Mouse (Mus musculus): ENCODE measurements around the gene Elmo1. TPM values are rescaled to one million over a fixed set of nuclear protein-coding genes. Genes with fewer than 3 reads are reported as not detected.

Elmo1 gene
- total and polyA plus RNA-seq, 3 experiments: 23.1 to 50.2 (median 32.2) TPM

- Histone ChIP-seq H3K27me3 (replicated peaks) (no peaks in the 10 kb centered on the region), H3K27ac (ENCODE audit: insufficient read depth, low read depth) (no peak overlapping the region), H3K9ac (ENCODE audit: insufficient read depth, low read depth) (no peak overlapping the region), H3K4me3 (replicated peaks in 1 of 3; ENCODE audit: low read depth in 2 of 3, low read length in 2 of 3, poor library complexity in 1 of 3) (no peak overlapping the region), H3K4me1 (ENCODE audit: control insufficient read depth in 1 of 2, insufficient read depth in 2 of 2) (peaks cover 0 to 16% of the 10 kb centered on the region in 2 experiments; a peak in 2 of 4 replicates), H3K4me2 (ENCODE audit: insufficient read depth, low read depth, poor library complexity, severe bottlenecking) (no peak overlapping the region), H3K9me3 (replicated peaks; ENCODE audit: low read length) (peaks cover 19% of the 10 kb centered on the region), H3K36me3 (replicated peaks in 1 of 2; ENCODE audit: control insufficient read depth in 1 of 2, insufficient read depth in 1 of 2, low read length in 1 of 2) (peaks cover 30 to 68% of the 10 kb centered on the region in 2 experiments), H3K79me2 (replicated peaks; ENCODE audit: control insufficient read depth, extremely low read depth, insufficient read depth, poor library complexity, severe bottlenecking) (no peaks in the 10 kb centered on the region)
- dilution Hi-C loops (cut with MboI; ENCODE audit: extremely low pct_ligation_motif_present, extremely low pct_unique_long_range_greater_than_20kb, low sequenced_read_pairs) (no loop called here), in situ Hi-C loops (cut with MboI; ENCODE audit: low pct_ligation_motif_present, low pct_unique_long_range_greater_than_20kb, low sequenced_read_pairs) (no loop called here)
- no peak for DNase-seq (ENCODE audit: extremely low read depth)
- TF ChIP-seq IRF4 (IDR thresholded peaks at IDR 0.05; ENCODE audit: low read depth, low read length) (no peak), USF2 (conservative IDR thresholded peaks at IDR 0.05; ENCODE audit: low read depth, low read length) (no peak), ZC3H11A (IDR thresholded peaks at IDR 0.05; ENCODE audit: low read depth, low read length) (no peak)
Measured at GRCm38 (mm10) chr13:20362541-20362940, 272.1 kb downstream of the Elmo1 start.

- dilution Hi-C loops (cut with MboI; ENCODE audit: extremely low pct_ligation_motif_present, extremely low pct_unique_long_range_greater_than_20kb, low sequenced_read_pairs): no loop called here
- in situ Hi-C loops (cut with MboI; ENCODE audit: low pct_ligation_motif_present, low pct_unique_long_range_greater_than_20kb, low sequenced_read_pairs): no loop called here
- no peak for DNase-seq (ENCODE audit: extremely low read depth)
Measured at GRCm38 (mm10) chr13:20365828-20366593, 275.6 kb downstream of the Elmo1 start.

GRCm38 (mm10) chr13:20370036-20370802 is 279.8 kb downstream of the Elmo1 start:
- H3K9me3 ChIP-seq (replicated peaks; ENCODE audit: low read length): no peaks in the 10 kb centered on the region
- no peak for DNase-seq (ENCODE audit: extremely low read depth)
- H3K9ac ChIP-seq (ENCODE audit: insufficient read depth, low read depth): no peak overlapping the region
- in situ Hi-C loops (cut with MboI; ENCODE audit: low pct_ligation_motif_present, low pct_unique_long_range_greater_than_20kb, low sequenced_read_pairs): no loop called here
- dilution Hi-C loops (cut with MboI; ENCODE audit: extremely low pct_ligation_motif_present, extremely low pct_unique_long_range_greater_than_20kb, low sequenced_read_pairs): no loop called here
- no peak overlapping the region for H3K4me3 ChIP-seq (replicated peaks in 1 of 3; ENCODE audit: low read depth in 2 of 3, low read length in 2 of 3, poor library complexity in 1 of 3)
- H3K36me3 ChIP-seq (replicated peaks in 1 of 2; ENCODE audit: control insufficient read depth in 1 of 2, insufficient read depth in 1 of 2, low read length in 1 of 2): peaks cover 15 to 65% of the 10 kb centered on the region in 2 experiments
- H3K79me2 ChIP-seq (replicated peaks; ENCODE audit: control insufficient read depth, extremely low read depth, insufficient read depth, poor library complexity, severe bottlenecking): no peaks in the 10 kb centered on the region; the same call in 1 of the 2 replicates
- peaks cover 15 to 52% of the 10 kb centered on the region in 2 experiments for H3K4me1 ChIP-seq (ENCODE audit: control insufficient read depth in 1 of 2, insufficient read depth in 2 of 2)
- TF ChIP-seq TBP (conservative IDR thresholded peaks at IDR 0.05; ENCODE audit: low read depth, low read length): no peak
- no peak overlapping the region for H3K27ac ChIP-seq (ENCODE audit: insufficient read depth, low read depth)
- no peak overlapping the region for H3K4me2 ChIP-seq (ENCODE audit: insufficient read depth, low read depth, poor library complexity, severe bottlenecking)
- no peaks in the 10 kb centered on the region for H3K27me3 ChIP-seq (replicated peaks)

More at GRCm38 (mm10) chr13:20365828-20366593, 275.6 kb downstream of the Elmo1 start:
- Histone ChIP-seq H3K27me3 (replicated peaks) (no peaks in the 10 kb centered on the region), H3K79me2 (replicated peaks; ENCODE audit: control insufficient read depth, extremely low read depth, insufficient read depth, poor library complexity, severe bottlenecking) (no peaks in the 10 kb centered on the region; the same call in 1 of the 2 replicates), H3K4me3 (replicated peaks in 1 of 3; ENCODE audit: low read depth in 2 of 3, low read length in 2 of 3, poor library complexity in 1 of 3) (no peak overlapping the region), H3K27ac (ENCODE audit: insufficient read depth, low read depth) (no peak overlapping the region), H3K4me1 (ENCODE audit: control insufficient read depth in 1 of 2, insufficient read depth in 2 of 2) (peaks cover 6 to 28% of the 10 kb centered on the region in 2 experiments), H3K9me3 (replicated peaks; ENCODE audit: low read length) (no peaks in the 10 kb centered on the region), H3K36me3 (replicated peaks in 1 of 2; ENCODE audit: control insufficient read depth in 1 of 2, insufficient read depth in 1 of 2, low read length in 1 of 2) (peaks cover 10 to 54% of the 10 kb centered on the region in 2 experiments), H3K4me2 (ENCODE audit: insufficient read depth, low read depth, poor library complexity, severe bottlenecking) (no peak overlapping the region), H3K9ac (ENCODE audit: insufficient read depth, low read depth) (no peak overlapping the region)
- TF ChIP-seq TBP (conservative IDR thresholded peaks at IDR 0.05; ENCODE audit: low read depth, low read length) (no peak), NELFE (IDR thresholded peaks at IDR 0.05; ENCODE audit: low read depth, low read length) (no peak), SMC3 (IDR thresholded peaks at IDR 0.05; ENCODE audit: low read depth, low read length) (no peak), GABPA (IDR thresholded peaks at IDR 0.05; ENCODE audit: insufficient replicate concordance, low read depth, low read length) (no peak), IRF4 (IDR thresholded peaks at IDR 0.05; ENCODE audit: low read depth, low read length) (no peak), MYC (IDR thresholded peaks at IDR 0.05; ENCODE audit: low read depth, low read length) (no peak), HCFC1 (IDR thresholded peaks at IDR 0.05; ENCODE audit: low read depth, low read length) (no peak), CHD2 (IDR thresholded peaks at IDR 0.05; ENCODE audit: low read length) (no peak), MEF2A (IDR thresholded peaks at IDR 0.05; ENCODE audit: borderline replicate concordance, low read depth, low read length) (no peak), UBTF (IDR thresholded peaks at IDR 0.05; ENCODE audit: low read depth, low read length) (no peak), ZMIZ1 (IDR thresholded peaks at IDR 0.05; ENCODE audit: low read depth, low read length) (no peak), KAT2A (IDR thresholded peaks at IDR 0.05; ENCODE audit: insufficient replicate concordance, low read length) (no peak)
